Mouse (Mus musculus) spleen, adult 2 months (tissue): ENCODE measurements around the gene Sct. TPM values are rescaled to one million over a fixed set of nuclear protein-coding genes. Genes with fewer than 3 reads are reported as not detected.

ENCODE experiments used
- DNase-seq, 2 experiments: peaks; one replicate each; pipeline versions ENCODE4 v3.0.0 to v3.0.0-alpha.2; 2012 to 2021; ENCODE audit warnings: low spot score in 2 of 2, low read depth in 1 of 2
- H3K27ac ChIP-seq: fragments of 200-500 bp; 2 replicates; pipeline ENCODE4 v1.5.1; 2012; ENCODE audit warnings: low read length, inconsistent platforms; ENCODE audit not compliant: insufficient read depth
- H3K27me3 ChIP-seq: fragments of 200-500 bp; 2 replicates; pipeline ENCODE4 v1.6.1; 2012; ENCODE audit warnings: mild to moderate bottlenecking, moderate library complexity, low read length, inconsistent platforms; ENCODE audit not compliant: control insufficient read depth, insufficient read depth
- H3K36me3 ChIP-seq: fragments of 200-500 bp; 2 replicates; pipeline ENCODE4 v1.6.1; 2012; ENCODE audit warnings: mild to moderate bottlenecking, low read length, inconsistent platforms; ENCODE audit not compliant: control insufficient read depth, insufficient read depth
- H3K4me1 ChIP-seq: fragments of 200-500 bp; 2 replicates; pipeline ENCODE4 v1.6.1; 2011; ENCODE audit warnings: inconsistent platforms; ENCODE audit not compliant: control insufficient read depth, insufficient read depth, insufficient read length
- H3K4me3 ChIP-seq: fragments of 200-500 bp; 2 replicates; pipeline ENCODE4 v1.5.1; 2011; ENCODE audit warnings: mild to moderate bottlenecking, inconsistent platforms; ENCODE audit not compliant: insufficient read depth, insufficient read length; ENCODE audit errors: extremely low read depth
- CTCF ChIP-seq: fragments of 200-500 bp; IDR thresholded peaks from 2 replicates; pipeline ENCODE4 v1.5.1; 2011; ENCODE audit warnings: mild to moderate bottlenecking, inconsistent platforms; ENCODE audit not compliant: insufficient read depth, insufficient read length, insufficient replicate concordance; ENCODE audit errors: extremely low read depth
- POLR2A ChIP-seq: fragments of 200-500 bp; IDR thresholded peaks from 2 replicates; pipeline ENCODE4 v1.6.1; 2011; ENCODE audit warnings: low read depth, low read length, inconsistent platforms
- WGBS: fragments of 180-500 bp; shearing (Covaris S2); methylation state at CpG from one replicate; pipeline ENCODE4 v1.1.7; 2018; 5-methylcytosine and 5-hydroxymethylcytosine counted together
- polyA plus RNA-seq: library from polyadenylated mRNA; depleted of rRNA; stranded (reverse); fragments of >200 nt; gene quantifications from 2 replicates; pipeline ENCODE4 v1.2.3, GENCODE M21; 2012; rRNA removed

Gene Sct
- polyA plus RNA-seq, 1 experiment = 1.6 TPM

DNA sequence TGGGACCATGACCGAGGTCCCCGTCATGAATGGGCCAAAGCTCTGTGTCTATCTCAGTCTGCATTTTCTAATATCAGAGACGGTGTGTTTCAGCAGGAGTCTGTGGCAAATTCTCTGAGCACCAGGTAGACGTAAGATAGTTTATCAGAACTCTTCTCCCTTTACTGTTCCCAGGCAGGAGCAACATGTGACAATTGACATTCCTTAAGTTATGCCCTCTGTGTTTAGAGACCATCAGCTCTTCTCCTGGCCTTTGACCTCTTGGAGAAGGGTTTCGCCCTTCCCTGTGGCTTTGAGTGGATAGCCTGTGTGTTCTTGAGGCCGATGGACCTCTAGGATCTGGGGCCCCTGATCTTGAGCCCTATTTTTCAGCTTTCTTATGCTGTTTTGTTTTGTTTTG is 49.2 kb downstream of the Sct start:
- Histone ChIP-seq H3K4me3 (peak overlapping the region; percentile 89), H3K27ac (no peak overlapping the region), H3K27me3 (no peaks in the 10 kb centered on the region), H3K36me3 (peaks cover 10% of the 10 kb centered on the region), H3K4me1 (peaks cover 12% of the 10 kb centered on the region)
- TF ChIP-seq POLR2A (no peak), CTCF (no peak)
- no peak for DNase-seq
- 57% methylated on average over 6 of the region's 6 CpGs for WGBS

Other genes with a start within 250 kb of the Sct start
- 0.79 and 1.9 TPM in 2 replicates for gene B4galnt4, start 218.0 kb downstream of the Sct start, polyA plus RNA-seq
- gene Pkp3, start 200.9 kb downstream of the Sct start, polyA plus RNA-seq = 30.1 and 36.7 TPM in 2 replicates
- gene Sigirr, start 178.6 kb downstream of the Sct start, polyA plus RNA-seq = 35.8 and 45.5 TPM in 2 replicates
- 0.02 and 0.23 TPM in 2 replicates for gene Ano9, start 161.3 kb downstream of the Sct start, polyA plus RNA-seq
- gene Ptdss2, start 156.8 kb downstream of the Sct start, polyA plus RNA-seq = 26.8 and 27.0 TPM in 2 replicates
- 90.8 and 113 TPM in 2 replicates for gene Rnh1, start 106.3 kb downstream of the Sct start, polyA plus RNA-seq
- 29.0 and 33.2 TPM in 2 replicates for gene Hras, start 85.1 kb downstream of the Sct start, polyA plus RNA-seq
- 5.2 and 5.5 TPM in 2 replicates for gene Lrrc56, start 85.0 kb downstream of the Sct start, polyA plus RNA-seq
- gene Lmntd2, start 65.1 kb downstream of the Sct start, polyA plus RNA-seq = 6.8 and 7.4 TPM in 2 replicates
- gene Rassf7, start 63.3 kb downstream of the Sct start, polyA plus RNA-seq = 13.0 and 18.4 TPM in 2 replicates
- gene Phrf1, start 50.3 kb downstream of the Sct start, polyA plus RNA-seq = 29.3 and 31.4 TPM in 2 replicates
- gene Irf7, start 12.7 kb downstream of the Sct start, polyA plus RNA-seq = 105 and 160 TPM in 2 replicates
- 0.14 and 0.15 TPM in 2 replicates for gene Cdhr5, start 2.3 kb downstream of the Sct start, polyA plus RNA-seq
- gene Drd4, start 12.9 kb upstream of the Sct start, polyA plus RNA-seq = 0.09 and 0.22 TPM in 2 replicates
- gene Deaf1, start 48.6 kb upstream of the Sct start, polyA plus RNA-seq = 15.3 and 15.9 TPM in 2 replicates
- gene Tmem80, start 48.6 kb upstream of the Sct start, polyA plus RNA-seq = 32.4 and 37.0 TPM in 2 replicates
- gene Eps8l2, start 59.7 kb upstream of the Sct start, polyA plus RNA-seq = 2.5 TPM in 2 replicates
- gene Taldo1, start 113.1 kb upstream of the Sct start, polyA plus RNA-seq = 155 and 184 TPM in 2 replicates
- gene Gatd1, start 135.0 kb upstream of the Sct start, polyA plus RNA-seq = 56.7 and 72.5 TPM in 2 replicates
- gene Cend1, start 150.4 kb upstream of the Sct start, polyA plus RNA-seq = 0.08 and 0.11 TPM in 2 replicates
- 66.2 and 89.4 TPM in 2 replicates for gene Slc25a22, start 158.8 kb upstream of the Sct start, polyA plus RNA-seq
- gene Pidd1, start 164.9 kb upstream of the Sct start, polyA plus RNA-seq = 20.4 and 31.0 TPM in 2 replicates
- 645 and 662 TPM in 2 replicates for gene Rplp2, start 168.2 kb upstream of the Sct start, polyA plus RNA-seq
- 87.3 and 106 TPM in 2 replicates for gene Pnpla2, start 176.1 kb upstream of the Sct start, polyA plus RNA-seq
- gene Cracr2b, start 182.0 kb upstream of the Sct start, polyA plus RNA-seq = 14.4 and 17.7 TPM in 2 replicates
- 89.5 and 114 TPM in 2 replicates for gene Cd151, start 188.3 kb upstream of the Sct start, polyA plus RNA-seq
- gene Polr2l, start 196.0 kb upstream of the Sct start, polyA plus RNA-seq = 20.5 and 23.5 TPM in 2 replicates
- gene Tspan4, start 196.1 kb upstream of the Sct start, polyA plus RNA-seq = 97.6 and 109 TPM in 2 replicates